Mouse (Mus musculus) MEL (cell line): ENCODE data around the gene Grm6. TPM values are rescaled to one million over a fixed set of nuclear protein-coding genes. Genes with fewer than 3 reads are reported as not detected.

Experiments used
- DNase-seq: peaks from one replicate; pipeline ENCODE4 v3.0.0; 2011; ENCODE audit warnings: low read depth, low spot score
- H3K27ac ChIP-seq: 2 replicates; pipeline ENCODE4 v1.5.1; 2012; ENCODE audit warnings: low read depth, mild to moderate bottlenecking, control low read depth, low read length, moderate library complexity; ENCODE audit not compliant: control insufficient read depth
- H3K27me3 ChIP-seq, 2 experiments: fragments of 150-350 bp in 1 of 2; sonication (generic) in 1 of 2; 2 replicates each; pipeline ENCODE4 v1.6.1; 2012; ENCODE audit warnings: low read length in 2 of 2, mild to moderate bottlenecking in 2 of 2, improper control_type of control experiment in 1 of 2, moderate library complexity in 1 of 2; ENCODE audit not compliant: insufficient read depth in 2 of 2, control insufficient read depth in 1 of 2
- H3K36me3 ChIP-seq, 2 experiments: 2 replicates each; pipeline ENCODE4 v1.6.1; 2012 to 2014; ENCODE audit warnings: low read length in 2 of 2, improper control_type of control experiment in 1 of 2, inconsistent platforms in 1 of 2, mild to moderate bottlenecking in 1 of 2; ENCODE audit not compliant: insufficient read depth in 2 of 2, control insufficient read depth in 1 of 2
- H3K4me1 ChIP-seq, 2 experiments: fragments of 150-350 bp in 1 of 2; sonication (generic) in 1 of 2; 2 replicates each; pipeline ENCODE4 v1.6.1; 2012; ENCODE audit warnings: low read length in 2 of 2, improper control_type of control experiment in 1 of 2, mild to moderate bottlenecking in 1 of 2; ENCODE audit not compliant: insufficient read depth in 2 of 2, control insufficient read depth in 1 of 2
- H3K4me3 ChIP-seq, 2 experiments: fragments of 150-350 bp in 1 of 2; sonication (generic) in 1 of 2; 2 replicates each; pipeline ENCODE4 v1.5.1; 2012; ENCODE audit warnings: low read depth in 2 of 2, low read length in 2 of 2, mild to moderate bottlenecking in 2 of 2, moderate library complexity in 2 of 2, control low read depth in 1 of 2, improper control_type of control experiment in 1 of 2; ENCODE audit not compliant: control insufficient read depth in 1 of 2, insufficient read depth in 1 of 2
- H3K79me2 ChIP-seq: 2 replicates; pipeline ENCODE4 v1.6.1; 2012; ENCODE audit warnings: mild to moderate bottlenecking, low read length, moderate library complexity; ENCODE audit not compliant: control insufficient read depth, poor library complexity, insufficient read depth
- H3K9ac ChIP-seq: 2 replicates; pipeline ENCODE4 v1.6.1; 2012; ENCODE audit warnings: low read depth, mild to moderate bottlenecking, control low read depth, low read length, moderate library complexity; ENCODE audit not compliant: control insufficient read depth, poor library complexity, severe bottlenecking
- H3K9me3 ChIP-seq: fragments of 150-350 bp; sonication (generic); replicated peaks from 2 replicates; pipeline ENCODE4 v1.6.1; 2012; ENCODE audit warnings: mild to moderate bottlenecking, low read length, improper control_type of control experiment, moderate library complexity; ENCODE audit not compliant: insufficient read depth
- BHLHE40 ChIP-seq: IDR thresholded peaks from 2 replicates; pipeline ENCODE4 v1.6.1; 2012; ENCODE audit warnings: low read depth, mild to moderate bottlenecking, inconsistent platforms, low read length, improper control_type of control experiment, borderline replicate concordance
- CHD1 ChIP-seq: IDR thresholded peaks from 2 replicates; pipeline ENCODE4 v1.6.1; 2012; ENCODE audit warnings: low read depth, mild to moderate bottlenecking, inconsistent platforms, low read length, improper control_type of control experiment
- E2F4 ChIP-seq: IDR thresholded peaks from 2 replicates; pipeline ENCODE4 v1.6.1; 2011; ENCODE audit warnings: low read depth, low read length, improper control_type of control experiment, borderline replicate concordance
- ETS1 ChIP-seq: IDR thresholded peaks from 2 replicates; pipeline ENCODE4 v1.6.1; 2012; ENCODE audit warnings: low read depth, mild to moderate bottlenecking, inconsistent platforms, low read length, improper control_type of control experiment, moderate library complexity
- GABPA ChIP-seq: IDR thresholded peaks from 2 replicates; pipeline ENCODE4 v1.6.1; 2012; ENCODE audit warnings: low read depth, mild to moderate bottlenecking, inconsistent platforms, low read length, improper control_type of control experiment, moderate library complexity
- GATA1 ChIP-seq: IDR thresholded peaks from 2 replicates; pipeline ENCODE4 v1.6.1; 2011; ENCODE audit warnings: low read depth, low read length, improper control_type of control experiment
- KAT2A ChIP-seq: conservative IDR thresholded peaks from 2 replicates; pipeline ENCODE4 v1.6.1; 2012; ENCODE audit warnings: low read depth, low read length, improper control_type of control experiment, inconsistent platforms
- MAFK ChIP-seq: IDR thresholded peaks from 2 replicates; pipeline ENCODE4 v1.6.1; 2011; ENCODE audit warnings: low read depth, mild to moderate bottlenecking, low read length, improper control_type of control experiment, borderline replicate concordance
- MAZ ChIP-seq: IDR thresholded peaks from 2 replicates; pipeline ENCODE4 v1.6.1; 2012; ENCODE audit warnings: low read depth, mild to moderate bottlenecking, inconsistent platforms, low read length, improper control_type of control experiment
- MEF2A ChIP-seq: IDR thresholded peaks from 2 replicates; pipeline ENCODE4 v1.6.1; 2014; ENCODE audit warnings: low read depth, mild to moderate bottlenecking, inconsistent platforms, low read length, improper control_type of control experiment; ENCODE audit not compliant: poor library complexity, insufficient replicate concordance, severe bottlenecking; ENCODE audit errors: extremely low read depth
- MXI1 ChIP-seq: IDR thresholded peaks from 2 replicates; pipeline ENCODE4 v1.6.1; 2011; ENCODE audit warnings: mild to moderate bottlenecking, low read depth, low read length, improper control_type of control experiment
- SIN3A ChIP-seq: IDR thresholded peaks from 2 replicates; pipeline ENCODE4 v1.6.1; 2012; ENCODE audit warnings: low read length, improper control_type of control experiment, inconsistent platforms
- TAL1 ChIP-seq: IDR thresholded peaks from 2 replicates; pipeline ENCODE4 v1.6.1; 2012; ENCODE audit warnings: mild to moderate bottlenecking, inconsistent platforms, low read length, moderate library complexity, mixed read lengths
- TCF12 ChIP-seq: IDR thresholded peaks from 2 replicates; pipeline ENCODE4 v1.6.1; 2014; ENCODE audit warnings: low read depth, mild to moderate bottlenecking, inconsistent platforms, low read length, improper control_type of control experiment, moderate library complexity
- USF2 ChIP-seq, 2 experiments: IDR thresholded peaks; 2 replicates each; pipeline ENCODE4 v1.6.1; 2011 to 2012; ENCODE audit warnings: improper control_type of control experiment in 2 of 2, low read length in 2 of 2, borderline replicate concordance in 1 of 2, inconsistent platforms in 1 of 2, low read depth in 1 of 2, mild to moderate bottlenecking in 1 of 2; ENCODE audit not compliant: insufficient read depth in 1 of 2
- ZC3H11A ChIP-seq: IDR thresholded peaks from 2 replicates; pipeline ENCODE4 v1.6.1; 2012; ENCODE audit warnings: low read depth, mild to moderate bottlenecking, inconsistent platforms, low read length, improper control_type of control experiment
- ZKSCAN1 ChIP-seq: IDR thresholded peaks from 2 replicates; pipeline ENCODE4 v1.6.1; 2012; ENCODE audit warnings: low read depth, mild to moderate bottlenecking, inconsistent platforms, low read length, improper control_type of control experiment, moderate library complexity
- polyA plus RNA-seq, 2 experiments: library from polyadenylated mRNA; stranded (reverse) in 1 of 2; unstranded in 1 of 2; fragments of >175 nt in 1 of 2; fragments of >200 nt in 1 of 2; gene quantifications; 2 replicates each; pipeline versions ENCODE4 v1.2.1 to v1.2.4; 2012; ENCODE audit warnings: low replicate concordance in 2 of 2, low read depth in 1 of 2; ENCODE audit not compliant: insufficient read length in 2 of 2, insufficient read depth in 1 of 2, missing spikeins in 1 of 2
- total RNA-seq: library from RNA; depleted of rRNA; stranded (reverse); fragments of 300-350 nt; gene quantifications from 2 replicates; pipeline ENCODE4 v1.2.3, GENCODE M21; 2012

The Grm6 gene
- total and polyA plus RNA-seq, 3 experiments, result 0.14 TPM; not detected in 2

GRCm38 (mm10) chr11:50827010-50827953 lies 23.2 kb upstream of the Grm6 start, which contains the start of gene Zfp354c (continued):
- TF ChIP-seq KAT2A, result peak; percentile 88
- no peak for TF ChIP-seq TAL1
- TF ChIP-seq MEF2A, result no peak
- peak; percentile 63; the same call in 1 of the 2 replicates for TF ChIP-seq SIN3A

GRCm38 (mm10) chr11:50835727-50836126 lies 14.8 kb upstream of the Grm6 start:
- no peaks in the 10 kb centered on the region for H3K36me3 ChIP-seq
- no peaks in the 10 kb centered on the region for H3K4me1 ChIP-seq
- H3K4me3 ChIP-seq, result no peak overlapping the region
- H3K9ac ChIP-seq, result no peak overlapping the region
- DNase-seq, result no peak
- no peaks in the 10 kb centered on the region for H3K9me3 ChIP-seq
- no peak overlapping the region for H3K27ac ChIP-seq
- TF ChIP-seq TAL1, result no peak
- TF ChIP-seq MXI1, result no peak
- no peak for TF ChIP-seq BHLHE40
- TF ChIP-seq ETS1, result no peak
- TF ChIP-seq ZKSCAN1, result no peak
- TF ChIP-seq E2F4, result no peak
- no peak for TF ChIP-seq SIN3A
- TF ChIP-seq MAFK, result no peak
- no peak for TF ChIP-seq MAZ
- no peak for TF ChIP-seq GABPA
- no peaks in the 10 kb centered on the region for H3K27me3 ChIP-seq
- H3K79me2 ChIP-seq, result no peaks in the 10 kb centered on the region

- Histone ChIP-seq H3K27me3 (peaks cover 0 to 3% of the 10 kb centered on the region in 2 experiments; a peak in 1 of 4 replicates), H3K9ac (no peak within 1 kb of the TSS), H3K79me2 (no peaks in the 10 kb centered on the region), H3K9me3 (no peaks in the 10 kb centered on the region), H3K36me3 (no peaks in the 10 kb centered on the region), H3K4me1 (no peaks in the 10 kb centered on the region), H3K4me3 (no peak within 1 kb of the TSS), H3K27ac (no peak within 1 kb of the TSS)
- TF ChIP-seq GATA1, result no peak
- TF ChIP-seq TAL1, result no peak
- TF ChIP-seq ZKSCAN1, result no peak
- no peak for TF ChIP-seq E2F4
- no peak for TF ChIP-seq MXI1
- no peak for TF ChIP-seq TCF12
- no peak for TF ChIP-seq CHD1
- TF ChIP-seq USF2 (IDR thresholded peaks at IDR 0.05; ENCODE audit: borderline replicate concordance in 1 of 2, insufficient read depth in 1 of 2, low read depth in 1 of 2, low read length in 2 of 2), result no peak
- no peak for TF ChIP-seq ZC3H11A
- no peak for DNase-seq
Observed at GRCm38 (mm10) chr11:50841023-50841735, 9.3 kb upstream of the Grm6 start, which contains the start of gene Zfp879. TSS of gene Zfp879 (minus strand) at chr11:50841552.
